Mouse (Mus musculus) left cerebral cortex, adult 8-10 months (tissue): Measurements from ENCODE around the gene Rbm43. TPM values are rescaled to one million over a fixed set of nuclear protein-coding genes. Genes with fewer than 3 reads are reported as not detected.

ENCODE experiments used
- DNase-seq, 2 experiments: peaks; one replicate each; pipeline ENCODE4 v3.0.0; 2022; ENCODE audit warnings: low spot score in 2 of 2
- total RNA-seq, 4 experiments: library from RNA; stranded (reverse); gene quantifications; 2 replicates each; pipeline ENCODE4 v1.2.4; 2022

The Rbm43 gene
- total RNA-seq, 4 experiments from 2014 or later: 17.6 to 21.1 (median 20.2) TPM

GRCm38 (mm10) chr2:51914532-51914931 is 20.4 kb downstream of the Rbm43 start:
- DNase-seq: no peak

GRCm38 (mm10) chr2:51912740-51913139 is 22.2 kb downstream of the Rbm43 start:
- DNase-seq: no peak

GRCm38 (mm10) chr2:51911864-51912263 is 23.1 kb downstream of the Rbm43 start:
- DNase-seq: no peak

GRCm38 (mm10) chr2:51907538-51908110 is 27.3 kb downstream of the Rbm43 start:
- DNase-seq: no peak

GRCm38 (mm10) chr2:51905637-51906036 is 29.3 kb downstream of the Rbm43 start:
- no peak for DNase-seq

GRCm38 (mm10) chr2:51892411-51892901 is 42.5 kb downstream of the Rbm43 start:
- no peak for DNase-seq

- no peak for DNase-seq
Measured at GRCm38 (mm10) chr2:51890961-51891360, 44.0 kb downstream of the Rbm43 start.

- DNase-seq: peak in 1 of 2 experiments; percentile 15
Measured at GRCm38 (mm10) chr2:51890139-51890538, 44.8 kb downstream of the Rbm43 start.

GRCm38 (mm10) chr2:51880143-51880542 is 54.8 kb downstream of the Rbm43 start:
- no peak for DNase-seq

Other genes starting within 250 kb of the Rbm43 start
- 1 to 10 TPM; 3.1 to 3.6 (median 3.2) TPM for gene Nmi, start 38.3 kb upstream of the Rbm43 start, total RNA-seq
- 10 to 100 TPM; 10.8 to 13.1 (median 11.9) TPM for gene Tnfaip6, start 102.8 kb upstream of the Rbm43 start, total RNA-seq
- gene Rif1, start 137.7 kb upstream of the Rbm43 start, total RNA-seq: 10 to 100 TPM; 24.6 to 27.5 (median 25.2) TPM